Mouse (Mus musculus) forebrain, embryonic 10.5 days (tissue): ENCODE results near the gene Prdm1. TPM values are rescaled to one million over a fixed set of nuclear protein-coding genes. Genes with fewer than 3 reads are reported as not detected.
A peak's percentile ranks its signal among the peaks of the same experiment; 100 is the strongest.

Experiments
- DNase-seq: peaks from one replicate; pipeline ENCODE4 v3.0.0-alpha.2; 2017; ENCODE audit warnings: low spot score; ENCODE audit errors: extremely low spot score
- H3K27ac ChIP-seq: fragments of 300-500 bp; sonication (generic); 2 replicates; pipeline ENCODE4 v1.5.1; 2016; ENCODE audit warnings: mild to moderate bottlenecking
- H3K27me3 ChIP-seq: fragments of 300-500 bp; sonication (generic); 2 replicates; pipeline ENCODE4 v1.6.1; 2016; ENCODE audit warnings: mild to moderate bottlenecking; ENCODE audit not compliant: poor library complexity, severe bottlenecking
- H3K36me3 ChIP-seq: fragments of 300-500 bp; sonication (generic); replicated peaks from 2 replicates; pipeline ENCODE4 v1.6.1; 2016; ENCODE audit warnings: mild to moderate bottlenecking, moderate library complexity
- H3K4me1 ChIP-seq: fragments of 300-500 bp; sonication (generic); 2 replicates; pipeline ENCODE4 v1.6.1; 2016
- H3K4me3 ChIP-seq: fragments of 300-500 bp; sonication (generic); 2 replicates; pipeline ENCODE4 v1.5.1; 2016; ENCODE audit warnings: mild to moderate bottlenecking, moderate library complexity
- H3K9me3 ChIP-seq: fragments of 300-500 bp; sonication (generic); 2 replicates; pipeline ENCODE4 v1.6.1; 2016; ENCODE audit warnings: mild to moderate bottlenecking, moderate library complexity
- WGBS: fragments of 180-500 bp; shearing (Covaris S2); methylation state at CpG from one replicate; pipeline ENCODE4 v1.1.7; 2016; 5-methylcytosine and 5-hydroxymethylcytosine counted together
- polyA plus RNA-seq: library from polyadenylated mRNA; unstranded; fragments of >200 nt; fragmentation: Nextera tagmentation; extraction: Ambion mirVana; gene quantifications from 2 replicates; pipeline ENCODE4 v1.2.1, GENCODE M21; 2016

The Prdm1 gene
- 0.73 and 1.2 TPM in 2 replicates for polyA plus RNA-seq

DNA sequence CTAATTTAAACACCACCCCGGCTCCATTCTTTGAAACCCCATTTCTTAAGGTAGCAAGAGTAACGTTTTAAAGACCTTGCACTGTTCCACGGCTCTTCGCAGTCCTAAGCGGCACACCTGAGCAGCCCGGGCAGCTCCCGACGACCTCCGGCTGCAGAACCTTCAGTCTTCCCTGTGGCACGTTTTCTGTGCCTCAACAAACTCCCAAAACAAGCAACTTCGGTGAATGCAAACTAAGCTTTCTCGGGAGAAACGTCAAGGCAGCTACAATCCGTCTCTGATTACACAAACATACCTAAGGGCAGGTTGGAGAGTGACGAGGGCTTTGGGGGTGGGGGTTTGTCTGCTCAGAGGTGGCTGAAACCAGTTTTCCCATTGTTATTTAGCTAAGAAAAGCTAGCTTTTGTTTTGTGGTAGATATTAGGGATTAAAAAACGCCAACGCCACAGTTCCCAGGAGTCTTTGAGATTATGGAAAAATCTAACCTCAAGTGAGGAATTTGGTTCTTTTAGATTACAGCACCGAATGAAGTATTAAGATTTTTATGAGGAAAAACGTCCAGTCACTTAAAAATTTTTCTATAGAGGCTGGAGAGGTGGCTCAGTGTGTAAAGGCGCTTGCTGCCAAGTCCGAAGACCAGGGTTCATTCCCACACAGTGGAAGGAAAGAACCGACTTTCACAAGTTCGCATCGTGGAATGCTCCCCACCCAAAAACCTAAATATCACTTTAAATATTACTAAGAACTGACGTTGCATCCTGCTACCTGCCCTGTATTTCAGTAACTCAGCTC lies at the start of gene Prdm1:
Prdm1 (minus strand) TSS at position 211 of the 792 bp plus-strand sequence.
- Histone ChIP-seq H3K4me3 (peak within 1 kb of the TSS; percentile 62), H3K9me3 (no peaks in the 10 kb centered on the region), H3K27ac (peak within 1 kb of the TSS; percentile 65; the same call in 1 of the 2 replicates), H3K27me3 (peaks cover 96% of the 10 kb centered on the region), H3K4me1 (peaks cover 42% of the 10 kb centered on the region), H3K36me3 (no peaks in the 10 kb centered on the region)
- peak; percentile 31 for DNase-seq
- 2% methylated on average over 25 of the region's 25 CpGs for WGBS

DNA sequence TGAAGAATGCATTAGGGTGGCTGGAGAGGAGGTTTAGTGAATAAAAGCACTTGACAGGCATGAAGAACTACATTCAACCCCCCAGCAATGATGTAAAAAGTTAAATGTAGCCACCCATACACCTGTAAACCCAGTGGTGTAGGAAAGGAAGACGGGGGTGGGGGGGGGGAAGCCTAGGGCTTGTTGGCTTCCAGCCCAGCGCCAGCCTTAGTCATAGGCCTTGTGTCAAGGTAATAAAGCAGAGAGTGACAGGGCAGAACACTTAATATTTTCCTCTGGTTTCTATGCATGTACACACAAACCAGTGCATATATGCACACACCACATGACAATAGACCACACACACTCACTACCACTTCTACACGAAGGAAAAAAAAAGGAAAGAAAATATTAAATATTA lies 37.7 kb upstream of the Prdm1 start:
- WGBS = 90% methylated on average over 3 of the region's 3 CpGs
- no peaks in the 10 kb centered on the region for H3K4me1 ChIP-seq
- DNase-seq = no peak

GRCm38 (mm10) chr10:44565109-44565508 lies 36.8 kb upstream of the Prdm1 start:
- 93% methylated on average over 2 of the region's 2 CpGs for WGBS
- H3K4me3 ChIP-seq = no peak overlapping the region
- H3K27me3 ChIP-seq = no peaks in the 10 kb centered on the region
- H3K9me3 ChIP-seq = no peaks in the 10 kb centered on the region; the same call in 1 of the 2 replicates
- H3K27ac ChIP-seq = no peak overlapping the region
- H3K4me1 ChIP-seq = no peaks in the 10 kb centered on the region
- H3K36me3 ChIP-seq = no peaks in the 10 kb centered on the region
- DNase-seq = no peak

More for the DNA sequence above, 37.7 kb upstream of the Prdm1 start:
- H3K36me3 ChIP-seq = no peaks in the 10 kb centered on the region
- H3K27ac ChIP-seq = no peak overlapping the region
- no peaks in the 10 kb centered on the region for H3K27me3 ChIP-seq
- no peaks in the 10 kb centered on the region; the same call in 1 of the 2 replicates for H3K9me3 ChIP-seq
- H3K4me3 ChIP-seq = no peak overlapping the region

DNA sequence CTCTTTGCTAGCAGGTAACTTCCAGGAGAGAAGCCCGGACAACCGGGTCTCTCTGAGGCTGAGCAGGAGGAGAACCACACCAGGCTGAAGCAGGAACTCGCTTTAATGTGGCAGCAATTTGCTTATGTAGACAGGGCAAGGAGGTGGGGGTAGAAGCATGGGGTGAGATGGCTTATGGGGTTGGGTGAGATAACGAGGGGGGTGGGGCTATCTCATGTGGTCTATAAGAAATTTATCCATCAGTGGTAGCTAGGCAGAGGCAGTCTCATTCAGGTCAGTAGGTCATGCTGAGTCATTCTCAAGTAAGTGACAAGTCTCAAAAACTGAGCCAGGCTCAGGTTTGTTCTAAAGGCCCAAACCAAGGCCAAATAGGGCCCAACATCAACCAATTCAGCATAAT lies 28.5 kb upstream of the Prdm1 start:
- H3K9me3 ChIP-seq = 0 out of 2 replicates have a peak, but pooled peaks cover 7% of the 10 kb centered on the region
- no peak overlapping the region for H3K27ac ChIP-seq
- WGBS = 86% methylated on average over 4 of the region's 4 CpGs
- DNase-seq = no peak
- H3K36me3 ChIP-seq = no peaks in the 10 kb centered on the region
- H3K4me1 ChIP-seq = no peaks in the 10 kb centered on the region
- H3K27me3 ChIP-seq = no peaks in the 10 kb centered on the region
- H3K4me3 ChIP-seq = no peak overlapping the region

- Histone ChIP-seq H3K9me3 (0 out of 2 replicates have a peak, but pooled peaks cover 7% of the 10 kb centered on the region), H3K27ac (no peak overlapping the region), H3K36me3 (no peaks in the 10 kb centered on the region), H3K27me3 (no peaks in the 10 kb centered on the region), H3K4me1 (no peaks in the 10 kb centered on the region), H3K4me3 (no peak overlapping the region)
- 81% methylated on average over 2 of the region's 2 CpGs for WGBS
- no peak for DNase-seq
Measured at GRCm38 (mm10) chr10:44555317-44555716, 27.0 kb upstream of the Prdm1 start.

- H3K9me3 ChIP-seq = 0 out of 2 replicates have a peak, but pooled peaks cover 7% of the 10 kb centered on the region
- no peaks in the 10 kb centered on the region for H3K4me1 ChIP-seq
- no peak for DNase-seq
- 84% methylated on average over 1 of the region's 1 CpGs for WGBS
- no peak overlapping the region for H3K4me3 ChIP-seq
- H3K27ac ChIP-seq = no peak overlapping the region
- H3K36me3 ChIP-seq = no peaks in the 10 kb centered on the region
- no peaks in the 10 kb centered on the region for H3K27me3 ChIP-seq
Measured at GRCm38 (mm10) chr10:44553648-44554047, 25.3 kb upstream of the Prdm1 start.

- WGBS = 12% methylated on average over 14 of the region's 14 CpGs
- Histone ChIP-seq H3K4me1 (peaks cover 13% of the 10 kb centered on the region), H3K27me3 (peaks cover 71% of the 10 kb centered on the region), H3K27ac (no peak overlapping the region), H3K4me3 (0 out of 2 replicates have a peak overlapping the region, but pooled peaks have one; percentile 3), H3K36me3 (no peaks in the 10 kb centered on the region), H3K9me3 (no peaks in the 10 kb centered on the region)
- DNase-seq = no peak
Measured at GRCm38 (mm10) chr10:44539033-44539578, 10.8 kb upstream of the Prdm1 start.

DNA sequence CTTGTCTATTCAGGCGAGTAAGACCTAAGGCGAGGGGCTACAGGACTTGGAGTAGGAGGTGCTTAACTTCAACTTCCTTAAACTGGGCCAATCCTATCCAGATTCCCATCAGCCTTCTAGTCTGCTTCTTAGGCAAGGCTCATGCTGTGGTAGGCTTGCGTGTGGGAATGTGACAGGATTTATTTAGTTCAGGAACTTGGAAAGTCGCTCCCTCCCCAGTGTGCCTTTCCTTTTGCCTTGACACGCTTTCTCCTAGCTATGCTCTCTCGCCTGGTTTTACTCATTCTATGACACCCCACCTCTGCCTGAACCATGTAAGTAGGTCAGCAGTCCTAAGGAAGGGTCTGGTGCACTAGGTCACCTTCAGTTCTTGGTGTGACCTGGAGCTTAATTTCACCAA lies 9.8 kb upstream of the Prdm1 start:
- DNase-seq = no peak
- Histone ChIP-seq H3K4me3 (no peak overlapping the region), H3K36me3 (no peaks in the 10 kb centered on the region), H3K4me1 (peaks cover 13% of the 10 kb centered on the region), H3K27me3 (peaks cover 79% of the 10 kb centered on the region), H3K27ac (no peak overlapping the region), H3K9me3 (no peaks in the 10 kb centered on the region)
- 61% methylated on average over 6 of the region's 6 CpGs for WGBS

DNA sequence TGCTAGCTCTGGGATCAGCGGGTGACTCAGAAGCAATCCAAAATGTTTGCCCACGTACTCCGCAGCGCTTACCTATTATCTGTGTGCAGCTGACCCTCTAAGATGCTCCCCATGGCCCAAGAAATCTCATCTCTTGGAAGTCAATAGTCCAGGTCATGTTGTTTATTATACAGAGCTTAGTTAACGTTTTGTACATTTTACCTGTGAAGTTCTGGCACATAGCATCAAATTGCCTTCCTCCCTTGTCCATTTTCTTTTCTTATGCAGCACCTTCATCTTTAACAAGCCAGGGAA lies 1.7 kb upstream of the Prdm1 start:
- no peaks in the 10 kb centered on the region for H3K9me3 ChIP-seq
- H3K4me3 ChIP-seq = peak overlapping the region; percentile 62
- peak overlapping the region; percentile 77; the same call in 1 of the 2 replicates for H3K27ac ChIP-seq
- H3K27me3 ChIP-seq = peaks cover 95% of the 10 kb centered on the region
- WGBS = 2% methylated on average over 5 of the region's 5 CpGs
- DNase-seq = no peak
- H3K36me3 ChIP-seq = no peaks in the 10 kb centered on the region
- peaks cover 35% of the 10 kb centered on the region for H3K4me1 ChIP-seq

DNA sequence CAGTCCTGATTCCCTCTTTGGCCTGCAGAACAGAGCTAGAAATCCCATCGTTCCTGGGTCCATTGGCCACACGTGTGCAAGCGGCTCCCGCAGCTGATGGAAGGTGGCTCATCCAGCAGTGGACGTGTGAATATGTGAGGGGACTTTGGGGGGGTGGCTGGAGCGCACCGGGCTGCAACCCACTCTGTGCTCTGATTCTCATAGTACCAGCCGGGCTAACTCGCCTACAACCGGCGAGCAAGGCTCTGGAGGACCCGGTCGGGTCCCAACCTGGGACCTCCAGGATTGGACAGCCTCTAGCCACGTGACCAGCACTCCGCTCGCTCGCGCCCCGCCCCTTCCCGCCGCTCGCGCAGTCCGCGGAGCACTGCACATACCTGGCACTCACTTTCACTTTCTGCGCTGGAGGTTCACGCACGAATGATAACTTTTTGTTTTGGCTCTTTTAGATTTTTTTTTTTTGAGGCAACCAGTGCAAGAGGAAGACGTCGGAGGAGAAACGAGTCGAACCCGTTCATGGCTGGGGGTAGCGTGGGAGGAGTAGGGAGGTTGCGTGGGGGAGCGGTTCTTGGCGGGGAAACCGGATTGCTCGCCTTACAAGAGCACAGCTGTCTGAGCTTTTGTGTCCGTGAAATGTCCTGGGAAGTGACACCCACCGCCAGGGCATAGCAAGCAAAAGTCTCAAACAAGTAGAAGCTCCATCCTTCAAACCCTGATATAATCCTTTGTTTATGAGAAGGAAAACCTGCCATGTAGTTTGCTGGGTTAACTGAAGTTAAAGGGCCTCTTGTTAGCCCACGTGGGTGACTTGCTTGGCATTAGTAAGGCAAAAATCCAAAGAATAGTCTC lies 1.1 kb upstream of the Prdm1 start:
- H3K4me3 ChIP-seq = peak overlapping the region; percentile 62
- H3K9me3 ChIP-seq = no peaks in the 10 kb centered on the region
- peak overlapping the region; percentile 77 for H3K27ac ChIP-seq
- under 1% methylated on average over 42 of the region's 42 CpGs for WGBS
- peak; percentile 87 for DNase-seq
- H3K36me3 ChIP-seq = no peaks in the 10 kb centered on the region
- peaks cover 95% of the 10 kb centered on the region for H3K27me3 ChIP-seq
- H3K4me1 ChIP-seq = peaks cover 35% of the 10 kb centered on the region

GRCm38 (mm10) chr10:44527651-44528050 lies 650 bp downstream of the Prdm1 start:
- Histone ChIP-seq H3K9me3 (no peaks in the 10 kb centered on the region), H3K4me1 (peaks cover 46% of the 10 kb centered on the region), H3K27ac (no peak overlapping the region), H3K36me3 (no peaks in the 10 kb centered on the region), H3K27me3 (peaks cover 97% of the 10 kb centered on the region), H3K4me3 (peak overlapping the region; percentile 45)
- peak; percentile 36 for DNase-seq
- WGBS = under 1% methylated on average over 16 of the region's 16 CpGs

DNA sequence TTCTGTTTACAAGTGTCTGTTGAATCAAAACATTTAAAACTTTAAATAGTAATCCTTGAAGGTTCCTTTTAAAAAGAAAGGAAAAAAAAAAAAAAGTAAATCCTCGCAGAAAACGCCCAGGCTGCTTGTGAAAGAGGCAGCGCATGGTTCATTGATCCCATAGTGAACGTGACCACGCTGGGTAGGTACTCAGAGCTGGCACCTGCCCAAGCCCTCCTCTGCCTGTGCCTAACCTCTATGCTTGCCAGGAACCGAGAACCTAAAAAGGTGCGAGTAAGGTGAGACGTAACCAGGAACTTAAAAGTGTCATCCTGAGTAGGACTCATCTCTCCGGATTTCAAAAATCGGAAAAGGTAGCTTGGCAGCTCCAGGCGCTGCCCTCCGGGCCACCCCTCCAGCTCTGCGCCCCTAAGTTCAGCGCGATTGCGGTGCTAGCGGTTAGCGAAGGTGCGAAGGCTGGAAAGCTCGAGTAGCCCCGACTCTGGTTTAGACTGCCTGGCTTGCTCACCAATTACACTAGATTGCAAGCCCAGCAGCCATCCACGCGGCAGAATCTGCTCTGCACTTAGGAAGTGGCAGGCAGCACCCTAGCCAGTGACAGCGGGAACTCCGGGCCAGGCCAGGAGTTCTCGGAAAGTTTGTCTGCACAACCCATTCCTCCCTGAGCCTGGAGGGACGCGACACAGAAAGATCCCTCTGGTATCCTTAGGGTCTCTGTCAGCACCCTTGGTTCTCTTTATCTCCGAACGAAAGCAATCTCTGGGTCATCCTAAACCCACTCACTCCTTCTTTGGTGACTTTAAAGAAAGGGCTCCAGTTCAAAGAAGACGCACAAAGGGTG lies 1.3 kb downstream of the Prdm1 start:
- no peak overlapping the region for H3K27ac ChIP-seq
- peak overlapping the region; percentile 45 for H3K4me3 ChIP-seq
- H3K9me3 ChIP-seq = no peaks in the 10 kb centered on the region
- WGBS = under 1% methylated on average over 31 of the region's 31 CpGs
- no peaks in the 10 kb centered on the region for H3K36me3 ChIP-seq
- peaks cover 46% of the 10 kb centered on the region for H3K4me1 ChIP-seq
- DNase-seq = peak; percentile 50
- peaks cover 97% of the 10 kb centered on the region for H3K27me3 ChIP-seq
